Mouse (Mus musculus) lung, postnatal 0 days (tissue): ENCODE measurements around the gene Ust. TPM values are rescaled to one million over a fixed set of nuclear protein-coding genes. Genes with fewer than 3 reads are reported as not detected.

ENCODE experiments used
- ATAC-seq: fragments of 200-750 bp; cut with Nextera tagmentation; 2 replicates; pipeline ENCODE4 v1.8.0; 2017; ENCODE audit warnings: moderate library complexity
- DNase-seq: peaks from one replicate; pipeline ENCODE4 v3.0.0-alpha.2; 2016; ENCODE audit warnings: low spot score
- H3K27ac ChIP-seq: fragments of 300-500 bp; sonication (generic); 2 replicates; pipeline ENCODE4 v1.5.1; 2014; ENCODE audit warnings: antibody characterized with exemption, mild to moderate bottlenecking, low read length, mixed read lengths
- H3K27me3 ChIP-seq: fragments of 300-500 bp; sonication (generic); replicated peaks from 2 replicates; pipeline ENCODE4 v1.6.1; 2014; ENCODE audit warnings: low read length, mixed read lengths; ENCODE audit not compliant: insufficient read depth
- H3K36me3 ChIP-seq: fragments of 300-500 bp; sonication (generic); 2 replicates; pipeline ENCODE4 v1.6.1; 2014; ENCODE audit warnings: low read length, mixed read lengths; ENCODE audit not compliant: insufficient read depth
- H3K4me1 ChIP-seq: fragments of 300-500 bp; sonication (generic); 2 replicates; pipeline ENCODE4 v1.6.1; 2014; ENCODE audit warnings: antibody characterized with exemption, low read depth, low read length, mixed read lengths; ENCODE audit not compliant: insufficient read depth
- H3K4me2 ChIP-seq: fragments of 300-500 bp; sonication (generic); replicated peaks from 2 replicates; pipeline ENCODE4 v1.6.1; 2014; ENCODE audit warnings: low read depth, mild to moderate bottlenecking, low read length, moderate library complexity, mixed read lengths
- H3K4me3 ChIP-seq: fragments of 300-500 bp; sonication (generic); 2 replicates; pipeline ENCODE4 v1.5.1; 2014; ENCODE audit warnings: low read depth, low read length
- H3K9ac ChIP-seq: fragments of 300-500 bp; sonication (generic); replicated peaks from 2 replicates; pipeline ENCODE4 v1.6.1; 2014; ENCODE audit warnings: low read depth, mild to moderate bottlenecking
- H3K9me3 ChIP-seq: fragments of 300-500 bp; sonication (generic); 2 replicates; pipeline ENCODE4 v1.6.1; 2016; ENCODE audit warnings: low read length, mixed read lengths
- CTCF ChIP-seq: IDR thresholded peaks from 2 replicates; pipeline ENCODE4 v1.5.1; 2016; ENCODE audit warnings: antibody characterized with exemption, mild to moderate bottlenecking
- EP300 ChIP-seq: IDR thresholded peaks from 2 replicates; pipeline ENCODE4 v1.6.1; 2016; ENCODE audit warnings: antibody characterized with exemption, mild to moderate bottlenecking, control low read depth
- WGBS: fragments of 180-500 bp; shearing (Covaris S2); extraction: QIAGEN DNeasy Blood & Tissue Kit; methylation state at CpG from one replicate; pipeline ENCODE4 v1.1.7; 2014; 5-methylcytosine and 5-hydroxymethylcytosine counted together
- polyA plus RNA-seq: library from polyadenylated mRNA; unstranded; fragments of >200 nt; fragmentation: Nextera tagmentation; extraction: Ambion mirVana; gene quantifications from 2 replicates; pipeline ENCODE4 v1.2.1, GENCODE M21; 2015

Gene Ust
- polyA plus RNA-seq, 1 experiment from 2014 or later, result 6.3 TPM

- ATAC-seq (no peak), DNase-seq (no peak)
- TF ChIP-seq CTCF (no peak), EP300 (no peak)
- WGBS, result 46% methylated on average over 1 of the region's 1 CpGs
- H3K9ac ChIP-seq, result no peak overlapping the region
- no peak overlapping the region for H3K27ac ChIP-seq
- H3K36me3 ChIP-seq, result no peaks in the 10 kb centered on the region
- H3K9me3 ChIP-seq, result no peaks in the 10 kb centered on the region
- H3K4me1 ChIP-seq, result no peaks in the 10 kb centered on the region
- no peak overlapping the region for H3K4me2 ChIP-seq
- no peak overlapping the region for H3K4me3 ChIP-seq
- no peaks in the 10 kb centered on the region for H3K27me3 ChIP-seq
These were observed 182.0 kb downstream of the Ust start for GRCm38 (mm10) chr10:8336601-8337000.

DNA sequence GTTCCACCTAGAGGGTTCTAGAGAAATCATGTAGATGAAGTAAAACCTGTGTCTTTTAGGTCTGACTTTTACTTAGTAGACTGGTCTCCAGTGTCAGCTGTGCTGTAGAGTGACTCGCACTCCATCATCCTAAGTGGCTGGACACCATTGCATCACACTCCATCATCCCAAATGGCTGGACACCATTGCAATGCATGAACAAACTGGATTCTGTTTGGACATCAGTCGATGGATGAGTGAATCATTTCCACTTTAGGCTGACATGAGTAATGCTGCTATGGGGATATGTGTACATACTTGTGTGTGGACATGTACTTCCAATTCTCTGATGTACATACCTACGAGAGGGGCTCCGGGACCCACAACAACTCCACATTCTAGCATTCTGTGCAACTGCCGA is 187.7 kb downstream of the Ust start:
- Histone ChIP-seq H3K9me3 (no peaks in the 10 kb centered on the region), H3K4me2 (no peak overlapping the region), H3K27ac (no peak overlapping the region), H3K9ac (no peak overlapping the region), H3K4me1 (no peaks in the 10 kb centered on the region), H3K27me3 (no peaks in the 10 kb centered on the region), H3K4me3 (no peak overlapping the region), H3K36me3 (no peaks in the 10 kb centered on the region)
- DNase-seq (peak; percentile 7), ATAC-seq (no peak)
- no peak for TF ChIP-seq EP300
- no peak for TF ChIP-seq CTCF
- 75% methylated on average over 5 of the region's 5 CpGs for WGBS

GRCm38 (mm10) chr10:8330006-8330405 is 188.6 kb downstream of the Ust start:
- WGBS, result 92% methylated on average over 8 of the region's 8 CpGs
- Histone ChIP-seq H3K4me2 (no peak overlapping the region), H3K27me3 (no peaks in the 10 kb centered on the region), H3K27ac (no peak overlapping the region), H3K36me3 (no peaks in the 10 kb centered on the region), H3K4me1 (no peaks in the 10 kb centered on the region), H3K9me3 (no peaks in the 10 kb centered on the region), H3K9ac (no peak overlapping the region), H3K4me3 (no peak overlapping the region)
- no peak for DNase-seq
- no peak for TF ChIP-seq CTCF
- TF ChIP-seq EP300, result no peak
- ATAC-seq, result no peak

GRCm38 (mm10) chr10:8323304-8323765 is 195.3 kb downstream of the Ust start:
- no peaks in the 10 kb centered on the region for H3K9me3 ChIP-seq
- 18% methylated on average over 2 of the region's 2 CpGs for WGBS

DNA sequence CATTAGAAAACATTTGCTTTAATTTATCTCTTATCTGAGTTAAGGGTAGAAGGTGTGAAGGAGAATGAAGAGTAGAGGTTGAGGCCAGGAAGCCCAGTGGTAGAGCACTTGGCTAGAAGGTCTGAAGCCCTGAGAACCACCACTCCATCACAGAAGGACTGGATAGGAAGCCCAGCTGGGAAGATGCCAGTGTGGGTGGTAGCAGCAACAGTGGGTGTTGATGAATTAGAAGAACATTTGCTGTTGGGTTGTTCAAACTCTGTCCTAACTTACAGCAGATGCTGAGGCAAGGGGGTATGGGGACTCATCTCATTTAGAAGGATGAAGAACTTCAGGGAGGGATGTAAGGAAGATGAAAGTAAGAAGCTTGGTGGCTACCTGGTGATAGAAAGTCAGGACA is 197.9 kb downstream of the Ust start:
- no peak for TF ChIP-seq EP300
- no peak for TF ChIP-seq CTCF
- DNase-seq (no peak), ATAC-seq (no peak)
- H3K4me3 ChIP-seq, result no peak overlapping the region
- no peaks in the 10 kb centered on the region for H3K36me3 ChIP-seq
- H3K9me3 ChIP-seq, result no peaks in the 10 kb centered on the region
- no peaks in the 10 kb centered on the region for H3K27me3 ChIP-seq
- no peak overlapping the region for H3K4me2 ChIP-seq
- no peaks in the 10 kb centered on the region; the same call in 1 of the 2 replicates for H3K4me1 ChIP-seq
- no peak overlapping the region for H3K27ac ChIP-seq
- H3K9ac ChIP-seq, result no peak overlapping the region

More at GRCm38 (mm10) chr10:8323304-8323765, 195.3 kb downstream of the Ust start:
- TF ChIP-seq EP300 (no peak), CTCF (peak; percentile 88)
- Histone ChIP-seq H3K27me3 (no peaks in the 10 kb centered on the region), H3K4me2 (no peak overlapping the region), H3K9ac (no peak overlapping the region), H3K4me3 (no peak overlapping the region), H3K4me1 (no peaks in the 10 kb centered on the region; the same call in 1 of the 2 replicates), H3K27ac (no peak overlapping the region), H3K36me3 (no peaks in the 10 kb centered on the region)
- DNase-seq (peak; percentile 77), ATAC-seq (peak; percentile 47)

DNA sequence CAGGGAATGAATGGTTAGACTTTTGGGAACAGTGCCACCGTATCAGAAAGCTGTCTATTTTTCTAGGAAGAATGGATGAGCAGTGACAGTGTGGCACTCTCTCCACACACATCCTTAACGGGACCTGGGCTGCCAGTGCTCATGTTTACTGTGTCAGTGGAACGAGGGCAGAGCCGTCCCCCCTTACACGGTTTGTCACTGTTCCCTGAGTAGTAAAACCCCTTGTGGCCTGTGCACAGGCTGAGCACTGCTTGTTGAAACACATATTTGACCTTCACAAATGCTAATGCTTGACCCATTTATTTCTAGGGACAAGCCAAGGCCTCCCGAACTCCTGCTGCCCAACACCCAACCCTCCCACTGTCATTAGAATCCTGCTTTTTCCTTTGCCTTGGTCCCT is 209.2 kb downstream of the Ust start:
- 48% methylated on average over 6 of the region's 6 CpGs for WGBS

GRCm38 (mm10) chr10:8304211-8304610 is 214.4 kb downstream of the Ust start:
- no peaks in the 10 kb centered on the region for H3K27me3 ChIP-seq
- H3K27ac ChIP-seq, result no peak overlapping the region
- no peak overlapping the region for H3K4me3 ChIP-seq
- H3K4me2 ChIP-seq, result no peak overlapping the region
- DNase-seq (no peak), ATAC-seq (no peak)
- no peaks in the 10 kb centered on the region for H3K36me3 ChIP-seq
- H3K9me3 ChIP-seq, result no peaks in the 10 kb centered on the region
- H3K9ac ChIP-seq, result no peak overlapping the region
- no peak for TF ChIP-seq CTCF
- TF ChIP-seq EP300, result no peak
- 80% methylated on average over 4 of the region's 4 CpGs for WGBS
- H3K4me1 ChIP-seq, result no peaks in the 10 kb centered on the region

More for the DNA sequence above, 209.2 kb downstream of the Ust start:
- no peaks in the 10 kb centered on the region for H3K27me3 ChIP-seq
- ATAC-seq (no peak), DNase-seq (no peak)
- H3K4me3 ChIP-seq, result no peak overlapping the region
- no peaks in the 10 kb centered on the region for H3K9me3 ChIP-seq
- H3K4me1 ChIP-seq, result no peaks in the 10 kb centered on the region
- TF ChIP-seq EP300, result no peak
- TF ChIP-seq CTCF, result no peak
- no peak overlapping the region for H3K4me2 ChIP-seq
- H3K9ac ChIP-seq, result no peak overlapping the region
- no peaks in the 10 kb centered on the region for H3K36me3 ChIP-seq
- H3K27ac ChIP-seq, result no peak overlapping the region
